Mouse (Mus musculus) heart, postnatal 10 days (tissue): ENCODE data around the gene Dpy19l3. TPM values are rescaled to one million over a fixed set of nuclear protein-coding genes. Genes with fewer than 3 reads are reported as not detected.

Source experiments
- DNase-seq, 2 experiments: peaks; one replicate each; pipeline ENCODE4 v3.0.0; 2021
- intact Hi-C: fragments of 180-260 bp; cut with DNase I; formaldehyde crosslinking; loops from one replicate; pipeline ENCODE4 v1.15.1; 2025
- total RNA-seq, 2 experiments: library from RNA; stranded (reverse); gene quantifications; 2 replicates each; pipeline ENCODE4 v1.2.3; 2021

The Dpy19l3 gene
- total RNA-seq, 2 experiments from 2014 or later: 8.9 to 9.0 TPM

DNA sequence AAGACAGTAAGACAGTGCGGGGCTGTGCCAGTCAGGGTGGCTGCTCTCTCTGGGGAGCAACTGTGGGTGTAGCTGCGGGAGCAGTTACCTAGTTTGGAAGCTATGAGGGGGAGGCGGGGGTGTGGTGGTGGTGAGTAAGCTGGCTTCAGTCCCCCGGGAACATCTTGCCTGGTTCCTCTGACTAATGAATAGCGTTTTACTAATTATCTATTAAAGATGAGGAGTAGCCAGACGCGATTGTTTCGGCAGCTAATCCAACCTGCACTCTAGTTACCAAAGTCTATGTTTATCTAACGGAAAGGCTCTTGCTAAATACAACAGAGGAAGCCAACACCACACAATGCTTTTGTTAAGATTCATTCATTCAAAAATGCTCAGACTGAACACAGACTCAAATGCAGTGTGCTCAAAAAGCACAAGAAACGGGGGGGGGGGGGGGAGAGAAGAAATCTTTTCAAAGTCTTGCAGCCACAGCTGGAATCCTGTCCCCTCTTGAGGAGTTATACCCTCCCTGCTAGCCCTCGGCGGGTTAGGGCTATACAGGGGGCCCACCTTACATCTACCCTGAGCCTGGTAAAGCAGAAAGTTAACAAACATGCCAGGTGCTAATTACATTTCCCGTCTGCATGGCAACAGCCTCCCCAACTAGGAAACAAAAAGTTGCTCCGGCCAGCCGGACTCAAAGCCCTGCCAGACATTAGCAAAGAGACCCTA lies 778 bp downstream of the Dpy19l3 start:
- intact Hi-C loops: no loop called here
- no peak for DNase-seq

DNA sequence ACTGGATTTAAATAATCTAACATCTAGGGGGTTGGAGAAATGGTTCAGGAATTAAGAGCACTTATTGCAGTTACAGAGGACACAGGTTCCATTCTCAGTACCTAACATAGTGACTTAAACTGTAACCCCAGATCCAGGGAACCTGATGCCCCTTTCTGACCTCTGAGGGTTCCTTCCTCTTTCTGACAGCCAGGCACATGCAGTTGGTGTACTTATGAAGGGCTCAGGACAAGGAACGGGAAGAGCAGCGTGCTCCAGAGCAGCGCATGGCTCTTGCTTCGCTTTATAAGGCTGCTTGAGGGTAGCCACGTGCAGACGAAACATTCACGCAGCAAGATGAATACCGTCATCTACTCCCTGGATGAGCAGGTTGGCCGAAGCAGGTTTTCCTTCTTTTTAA lies 3.4 kb downstream of the Dpy19l3 start:
- intact Hi-C loops: no loop called here
- DNase-seq: no peak

DNA sequence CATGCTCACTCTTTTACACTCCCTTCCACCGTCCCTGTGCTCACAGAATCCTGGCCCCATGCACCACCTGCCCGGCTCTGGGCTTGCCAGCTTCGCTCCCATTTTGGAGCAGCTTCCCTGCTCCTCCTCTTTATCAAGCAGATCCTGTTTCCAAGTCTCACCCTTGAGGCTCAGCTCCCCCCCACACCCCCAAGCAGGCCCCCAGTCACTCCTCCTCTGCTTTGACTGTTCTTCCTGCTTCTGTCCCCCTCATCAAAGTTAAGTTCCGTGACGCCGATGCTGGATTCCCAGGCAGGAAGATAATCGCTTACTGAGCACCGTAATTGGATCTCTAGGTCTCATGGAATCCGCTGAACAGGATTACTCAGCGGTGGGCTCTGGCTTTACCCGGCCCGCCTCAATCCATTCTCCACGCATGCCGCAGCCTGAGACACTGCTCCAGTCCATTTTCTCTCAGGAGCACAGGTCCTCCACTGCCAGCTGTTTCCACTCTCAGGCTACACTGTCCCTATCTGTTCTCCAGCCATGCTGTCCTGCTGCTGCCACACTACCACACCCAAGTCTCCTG lies 6.8 kb downstream of the Dpy19l3 start:
- DNase-seq: no peak
- intact Hi-C loops: loop anchor here (5.0 kb wide), 1 partner anchor 60 kb away; no protein-coding TSS in a partner anchor

DNA sequence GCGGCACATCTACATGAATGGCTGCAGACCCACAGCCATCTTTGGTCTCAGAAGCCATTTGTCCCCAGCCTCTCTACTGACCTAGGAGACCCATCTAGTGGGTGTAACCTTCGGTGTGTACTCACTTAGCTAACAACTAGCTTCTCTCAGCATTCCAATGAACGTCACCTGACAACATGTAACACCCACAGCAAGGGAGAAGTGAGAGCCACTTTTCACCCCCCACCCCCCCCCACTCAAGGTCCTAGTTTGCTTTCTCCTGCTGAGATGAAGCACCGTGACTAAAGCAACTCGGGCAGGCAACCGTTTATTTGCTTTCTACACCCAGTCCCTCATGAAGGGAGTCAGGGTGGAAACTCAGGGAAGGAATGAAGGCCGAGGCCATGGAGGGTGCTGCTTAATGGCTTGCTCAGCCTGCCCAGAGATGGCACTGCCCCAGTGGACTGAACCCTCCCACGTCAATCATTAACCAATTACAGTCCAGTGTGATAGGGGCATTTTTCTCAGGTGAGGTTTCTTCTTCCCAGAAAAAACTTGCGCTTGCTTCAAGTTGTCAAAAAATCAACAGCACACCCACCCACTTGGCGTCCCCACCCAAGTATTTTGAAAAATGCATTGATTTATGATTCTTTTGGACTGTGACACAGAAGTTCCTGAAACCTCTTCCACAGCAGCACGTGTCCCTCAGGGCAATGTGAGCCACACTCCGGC lies 7.4 kb downstream of the Dpy19l3 start:
- DNase-seq: no peak
- intact Hi-C loops: loop anchor here (5.0 kb wide), 1 partner anchor 60 kb away; no protein-coding TSS in a partner anchor

DNA sequence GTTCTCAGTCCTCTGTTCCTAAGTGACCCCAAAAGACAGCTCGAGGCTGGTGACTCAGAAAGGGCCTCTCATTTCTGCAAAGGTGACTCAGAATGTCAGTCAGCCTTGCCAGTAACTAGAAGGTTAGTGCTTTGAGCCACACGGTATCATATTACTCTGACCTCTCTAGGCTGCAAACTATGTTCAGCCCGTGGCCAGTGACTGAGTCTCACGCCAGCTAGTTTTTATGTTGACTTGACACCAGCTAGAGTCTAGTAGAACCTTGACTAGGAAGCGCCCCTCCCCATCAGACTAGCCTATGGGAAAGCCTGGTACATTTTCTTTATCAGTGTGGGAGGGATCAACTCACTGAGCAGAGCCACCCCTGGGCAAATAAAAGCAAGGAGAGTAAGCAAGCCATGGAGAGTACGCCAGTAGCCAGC lies 9.0 kb downstream of the Dpy19l3 start:
- intact Hi-C loops: loop anchor here (5.0 kb wide), 1 partner anchor 58 kb away; no protein-coding TSS in a partner anchor

DNA sequence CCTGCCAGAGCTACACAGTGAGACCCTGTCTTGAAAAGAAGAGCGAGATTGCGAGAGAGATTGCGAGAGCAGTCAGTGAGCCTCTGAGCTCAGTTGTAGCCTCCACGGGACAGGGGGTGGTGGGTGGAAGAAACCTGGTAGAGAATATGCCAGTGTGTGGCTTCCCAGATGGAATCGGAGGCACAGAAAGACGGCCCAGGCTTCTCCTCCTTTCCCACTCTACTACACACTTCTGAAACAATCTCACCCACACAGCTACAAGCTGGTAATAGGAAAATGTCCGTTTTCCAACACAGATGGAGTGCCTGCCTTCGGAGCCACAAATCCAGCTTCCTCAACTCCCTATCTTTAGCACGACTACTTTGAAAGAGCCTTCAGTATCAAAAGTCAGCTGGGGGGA lies 9.5 kb downstream of the Dpy19l3 start:
- intact Hi-C loops: loop anchor here (5.0 kb wide), 1 partner anchor 57 kb away; no protein-coding TSS in a partner anchor
- DNase-seq: no peak

More for the DNA sequence above, 9.0 kb downstream of the Dpy19l3 start:
- DNase-seq: no peak

DNA sequence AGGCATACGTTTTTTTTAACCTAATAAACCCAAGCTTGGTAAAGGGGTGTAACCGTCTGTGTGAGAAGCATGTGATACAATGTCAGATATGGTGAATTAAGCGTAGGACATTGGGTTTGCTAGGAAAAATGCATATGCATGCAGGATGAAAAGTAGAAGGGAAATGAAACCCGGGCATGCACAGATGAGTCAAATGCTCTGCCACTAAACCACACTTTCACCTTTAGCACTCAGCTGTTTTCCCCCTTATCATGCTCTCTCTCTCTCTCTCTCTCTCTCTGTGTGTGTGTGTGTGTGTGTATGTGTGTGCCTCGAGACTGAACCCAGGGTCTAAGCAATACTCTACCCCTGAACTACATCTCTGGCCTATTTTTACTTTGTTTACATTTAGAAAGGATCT lies 11.9 kb downstream of the Dpy19l3 start:
- no peak for DNase-seq
- intact Hi-C loops: no loop called here

DNA sequence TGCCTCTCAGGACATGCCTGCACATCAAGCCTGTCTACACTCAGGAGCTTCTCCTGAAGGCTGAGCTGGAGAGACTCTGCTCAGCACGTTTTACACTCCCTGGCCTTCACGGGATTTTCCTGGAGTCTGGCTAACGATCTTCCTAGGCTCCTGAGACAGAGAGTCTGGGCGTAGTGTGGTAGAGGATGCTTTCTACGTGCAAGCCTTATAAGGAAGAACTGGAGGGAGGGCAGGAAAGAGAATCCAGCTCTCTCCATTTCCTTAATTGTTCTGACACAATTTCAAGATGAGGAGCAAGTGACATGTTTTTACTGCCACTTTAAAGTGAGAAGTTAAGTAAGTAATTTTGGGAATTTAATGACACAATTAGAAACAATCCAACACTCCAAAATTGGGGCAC lies 12.4 kb downstream of the Dpy19l3 start:
- DNase-seq: no peak
- intact Hi-C loops: no loop called here

DNA sequence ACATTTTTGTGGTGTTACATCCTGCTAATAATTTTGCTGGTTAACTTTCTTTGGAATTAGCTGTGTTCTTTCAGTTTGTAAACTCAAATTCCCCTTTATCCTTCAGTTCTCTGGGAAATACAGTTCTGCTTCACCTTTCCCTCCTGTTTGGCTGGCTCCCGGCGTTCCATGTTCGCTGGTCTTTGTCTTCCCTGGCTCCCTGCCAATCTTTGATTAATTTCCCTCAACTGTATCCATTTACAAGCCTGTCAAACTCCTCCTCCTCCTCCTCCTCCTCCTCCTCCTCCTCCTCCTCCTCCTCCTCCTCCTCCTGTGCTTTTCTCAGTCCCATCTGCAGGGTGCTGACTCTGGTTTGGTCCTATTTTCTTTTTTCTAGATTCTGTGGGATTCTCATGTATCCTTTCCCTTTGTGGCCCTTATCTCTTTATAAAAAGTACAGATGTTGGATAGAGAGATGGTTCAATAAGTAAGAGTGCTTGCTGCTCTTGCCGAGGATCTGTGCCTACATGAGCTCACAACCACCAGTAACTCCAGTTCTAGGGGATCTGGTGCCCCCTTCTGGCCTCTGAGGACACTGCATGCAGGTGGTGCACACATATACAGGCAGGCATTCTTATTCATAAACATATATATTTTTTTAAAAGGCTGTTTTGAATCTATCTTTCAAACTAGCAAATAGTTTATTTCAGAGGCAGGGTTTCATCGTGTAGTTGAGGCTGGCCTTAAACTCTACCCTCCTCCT lies 13.6 kb downstream of the Dpy19l3 start:
- intact Hi-C loops: no loop called here
- DNase-seq: peak; percentile 46 to 60

DNA sequence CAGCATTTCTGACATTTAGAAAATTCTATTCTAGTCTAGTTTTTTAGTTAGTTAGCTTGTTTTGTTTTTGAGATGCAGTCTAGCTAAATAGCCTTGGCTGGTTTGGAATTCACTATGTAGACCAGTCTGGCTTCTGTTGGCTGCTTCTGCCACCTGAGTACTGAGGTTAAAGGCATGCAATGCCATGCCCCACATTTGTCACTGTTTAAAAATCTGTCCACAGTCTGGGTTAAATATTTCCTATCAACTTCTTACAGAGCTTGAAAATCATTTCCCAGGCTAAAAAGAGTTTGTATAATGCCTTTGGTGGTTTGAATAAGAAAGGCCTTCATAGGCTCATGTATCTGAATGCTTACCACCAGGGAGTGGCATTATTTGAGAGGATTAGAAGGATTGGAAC lies 15.4 kb downstream of the Dpy19l3 start:
- intact Hi-C loops: no loop called here

DNA sequence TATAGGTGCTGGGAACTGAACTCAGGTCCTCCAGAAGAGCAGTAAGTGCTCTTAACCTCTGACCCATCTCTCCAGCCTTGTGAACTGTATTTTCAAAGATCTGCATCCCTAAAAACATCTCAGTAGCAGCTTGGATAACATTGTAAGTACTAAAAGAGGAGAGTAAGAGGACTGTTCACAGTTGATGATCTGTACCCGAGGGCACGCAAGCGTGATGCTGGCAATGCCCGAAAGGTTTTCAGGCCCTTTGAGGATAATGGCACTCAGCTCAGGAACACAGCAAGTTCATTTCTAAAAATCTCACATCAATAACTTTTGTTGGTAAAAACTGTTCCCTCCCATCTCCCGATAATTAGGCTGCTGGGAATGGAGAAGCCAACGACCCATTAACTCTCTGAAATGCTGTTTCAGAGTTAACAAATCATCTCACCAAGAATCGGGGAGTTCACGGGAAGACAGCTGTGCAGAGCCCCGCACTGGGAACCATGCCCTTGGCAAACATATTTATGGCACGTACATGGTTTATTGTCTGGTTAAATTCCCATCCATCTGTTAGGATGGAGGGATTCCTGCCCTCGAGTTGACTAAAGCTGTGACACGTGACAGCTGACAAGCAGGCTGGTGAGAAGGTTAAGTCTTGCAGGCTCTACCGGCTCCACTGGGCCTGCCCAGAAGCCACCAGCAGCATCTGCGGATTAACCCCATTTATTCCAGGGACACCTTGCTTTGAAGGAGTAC lies 20.8 kb downstream of the Dpy19l3 start:
- intact Hi-C loops: no loop called here
- DNase-seq: peak in 1 of 2 experiments; percentile 31

More for the DNA sequence above, 15.4 kb downstream of the Dpy19l3 start:
- DNase-seq: no peak

DNA sequence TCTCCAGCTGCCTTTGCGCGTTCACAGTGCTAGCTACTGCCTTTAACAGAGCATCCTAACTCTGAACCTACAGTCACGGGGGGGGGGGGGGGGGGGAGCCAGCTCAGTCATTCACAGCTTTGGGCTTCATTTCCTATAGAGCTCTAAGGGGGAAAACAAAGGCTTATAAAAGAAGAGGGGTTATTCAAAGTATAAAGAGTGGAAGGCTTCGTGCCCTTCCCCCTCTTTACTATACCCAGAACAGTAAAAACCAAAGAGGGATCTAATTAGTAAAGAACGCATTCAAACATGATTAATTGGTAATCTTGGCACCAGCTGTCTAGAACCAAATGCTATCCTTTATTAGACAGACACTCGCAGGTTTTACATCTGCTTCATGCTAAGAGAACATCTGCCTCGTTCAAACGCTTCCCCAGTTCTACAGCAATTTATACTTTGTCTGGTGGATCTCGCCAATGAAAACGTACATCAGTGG lies 21.6 kb downstream of the Dpy19l3 start:
- no peak for DNase-seq
- intact Hi-C loops: no loop called here

DNA sequence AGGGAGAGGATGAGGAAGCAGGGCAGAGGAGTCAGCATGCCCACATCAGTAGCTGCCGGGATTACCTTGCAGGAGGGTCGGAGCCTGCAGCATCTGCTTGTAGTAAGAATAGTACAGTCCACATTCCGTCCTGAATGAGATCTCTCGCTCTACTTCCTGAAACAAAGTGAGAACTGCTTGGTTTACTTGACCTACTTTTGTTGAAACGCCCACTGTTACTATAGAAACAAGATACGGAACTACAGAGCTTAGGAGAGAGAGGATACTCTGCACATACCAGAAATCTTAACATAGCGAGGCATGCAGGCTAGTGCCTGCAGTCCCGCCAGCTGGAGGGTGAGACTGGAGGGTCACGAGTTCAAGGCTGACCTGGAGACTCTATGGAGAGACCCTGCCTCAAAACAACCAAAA lies 24.6 kb downstream of the Dpy19l3 start:
- intact Hi-C loops: no loop called here
- peak; percentile 26 to 49 for DNase-seq

DNA sequence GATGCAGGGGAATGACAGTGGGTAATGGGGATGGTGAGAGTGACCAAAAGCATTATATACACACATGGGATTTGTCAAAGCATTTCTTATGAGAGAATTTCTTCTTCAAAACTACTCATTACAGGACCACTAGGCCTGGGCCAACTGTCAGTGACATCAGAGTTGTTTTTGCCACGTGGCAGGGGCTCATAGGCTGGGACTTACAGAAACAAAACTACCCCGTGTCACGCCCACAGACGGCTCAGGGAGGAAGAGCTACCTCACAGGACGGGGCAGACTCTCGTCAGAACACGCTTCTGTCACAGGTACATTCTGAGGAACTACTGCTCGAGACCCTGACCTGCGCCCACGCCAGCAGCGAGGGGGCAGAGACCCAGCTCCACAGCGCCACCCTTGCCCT lies 25.9 kb downstream of the Dpy19l3 start:
- DNase-seq: no peak
- intact Hi-C loops: no loop called here

DNA sequence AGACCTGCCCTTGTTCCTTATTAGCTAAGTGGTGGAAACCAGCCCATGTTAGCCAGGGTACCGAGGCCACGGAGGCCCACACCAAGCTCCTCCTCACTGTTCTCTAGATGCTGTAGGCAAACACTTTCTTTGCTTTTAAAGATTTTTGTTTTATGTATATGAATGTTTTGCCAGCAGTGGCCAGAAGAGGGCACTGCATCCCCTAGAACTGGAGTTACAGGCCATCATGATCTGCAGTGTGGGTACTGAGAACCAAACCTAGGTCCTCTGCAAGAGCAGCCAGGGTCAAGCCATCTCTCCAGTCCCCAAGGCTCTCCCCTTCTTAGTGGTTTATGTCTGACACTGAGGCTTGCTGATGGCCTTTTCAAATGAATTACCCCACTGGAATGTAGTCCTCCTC lies 31.2 kb downstream of the Dpy19l3 start:
- intact Hi-C loops: no loop called here
- no peak for DNase-seq

DNA sequence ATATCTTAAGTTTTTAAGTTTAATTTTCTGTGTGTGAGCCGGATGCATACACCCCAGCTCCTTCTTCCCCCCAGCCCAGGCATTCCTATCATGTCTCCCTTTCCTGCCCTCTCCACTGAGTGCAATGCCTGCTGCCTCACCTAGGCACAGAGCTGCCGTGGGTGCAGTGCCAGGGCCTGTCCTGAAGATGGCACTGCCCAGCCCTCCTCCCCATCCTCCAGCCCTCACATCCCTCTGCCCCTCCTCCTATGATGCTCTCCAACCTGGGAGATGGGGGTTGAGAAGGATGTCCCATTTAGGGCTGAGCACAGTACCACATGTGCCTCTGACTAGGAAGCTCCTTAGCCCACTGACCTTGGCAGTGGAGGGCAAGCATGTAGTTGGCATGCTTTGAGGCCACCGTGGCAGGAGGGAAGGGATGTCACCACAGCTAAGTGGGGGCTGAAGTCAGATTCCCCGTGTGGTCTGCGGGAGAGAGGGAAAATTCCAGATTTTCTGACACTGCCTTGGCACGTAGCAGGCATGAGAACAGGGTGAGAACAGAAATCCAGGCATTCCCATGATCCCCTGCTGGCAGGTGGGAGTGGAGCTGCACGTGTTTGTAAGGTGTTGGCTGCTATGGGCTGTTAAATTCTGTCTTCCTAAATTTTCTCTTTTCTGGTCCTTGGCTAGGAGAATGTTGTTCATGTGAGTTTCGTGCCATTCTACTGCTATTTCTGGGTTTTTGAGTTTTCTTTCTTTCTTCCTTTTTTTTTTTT lies 35.7 kb downstream of the Dpy19l3 start:
- no peak for DNase-seq
- intact Hi-C loops: no loop called here

DNA sequence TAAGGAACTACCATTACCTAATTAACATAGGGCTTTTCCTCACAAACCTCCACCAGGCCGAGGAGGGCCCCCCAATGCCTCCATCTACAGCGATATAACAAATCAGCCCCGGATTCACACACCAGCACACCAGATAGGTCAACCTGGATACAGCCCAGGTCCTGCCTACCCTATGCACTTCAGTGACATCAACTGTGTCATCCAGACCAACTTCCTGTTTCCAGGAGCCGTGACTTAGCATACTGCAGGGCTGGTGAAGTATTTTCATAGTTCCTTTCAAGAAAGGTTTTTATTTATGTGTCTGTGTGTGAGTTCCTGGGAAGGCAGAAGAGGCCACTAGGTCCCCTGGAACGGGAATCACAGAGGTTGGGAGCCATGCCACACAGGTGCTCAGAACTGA lies 43.9 kb downstream of the Dpy19l3 start:
- DNase-seq: no peak
- intact Hi-C loops: no loop called here

DNA sequence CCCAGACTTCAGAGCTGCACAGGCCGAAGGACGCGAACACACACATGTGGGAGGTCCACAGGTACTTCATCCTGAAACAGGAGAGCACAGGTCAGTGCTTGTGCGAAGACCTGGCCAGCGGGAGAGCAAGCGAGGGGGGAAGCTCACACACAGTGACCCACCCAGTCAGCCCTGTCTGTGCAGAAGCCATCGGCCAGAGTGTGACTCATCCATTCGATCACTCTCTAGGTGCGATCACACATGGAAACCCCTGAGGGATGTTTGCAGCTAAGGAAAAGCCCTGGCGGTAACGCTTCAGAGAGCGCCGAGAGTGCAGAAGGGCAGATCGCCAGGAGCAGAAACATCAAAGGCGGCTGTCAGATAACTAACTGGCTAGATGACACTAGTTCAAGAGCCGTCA lies 46.2 kb downstream of the Dpy19l3 start:
- intact Hi-C loops: no loop called here
- no peak for DNase-seq

DNA sequence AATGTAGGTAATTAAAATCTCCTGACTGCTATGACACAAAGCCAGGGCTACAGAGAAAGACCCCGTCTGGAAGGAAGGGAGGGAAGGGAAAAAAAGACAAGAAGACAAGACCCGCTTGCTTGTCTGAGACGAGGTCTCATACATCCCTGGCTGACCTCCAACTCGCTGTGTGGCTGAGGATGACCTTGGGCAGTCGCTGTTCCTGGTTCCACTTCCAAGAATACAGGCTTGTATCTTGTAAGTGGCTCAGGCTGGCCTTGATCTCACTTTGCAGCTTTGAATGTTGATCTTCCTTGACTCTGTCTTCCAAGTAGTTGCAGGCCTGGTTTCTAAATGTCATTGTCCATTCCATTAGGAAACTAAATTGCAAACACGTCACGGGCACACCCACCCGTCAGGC lies 55.2 kb downstream of the Dpy19l3 start:
- intact Hi-C loops: no loop called here
- no peak for DNase-seq

DNA sequence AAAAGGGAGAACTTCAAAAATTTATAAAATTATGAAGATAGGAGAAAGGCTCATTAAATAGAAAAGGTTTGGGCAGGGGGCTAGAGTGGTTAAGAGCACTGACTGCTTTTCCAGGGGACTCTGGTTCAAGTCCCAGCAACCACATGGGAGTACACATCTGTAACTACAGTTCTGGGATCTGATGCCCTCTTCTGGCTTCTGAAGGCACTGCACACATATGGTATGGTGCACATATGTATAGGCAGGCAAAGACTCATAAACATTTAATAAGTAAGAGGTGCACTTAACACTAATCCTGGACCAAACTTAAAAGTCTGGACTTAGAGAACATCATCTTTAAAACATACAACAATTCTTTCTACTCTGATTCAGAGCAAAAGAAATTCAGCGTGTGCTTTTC lies 56.2 kb downstream of the Dpy19l3 start:
- intact Hi-C loops: no loop called here

More for the DNA sequence above, 56.2 kb downstream of the Dpy19l3 start:
- no peak for DNase-seq
